Mouse (Mus musculus) gastrocnemius, postnatal 36 days (tissue): ENCODE results near the gene Tmem91. TPM values are rescaled to one million over a fixed set of nuclear protein-coding genes. Genes with fewer than 3 reads are reported as not detected.

Experiments used
- DNase-seq, 2 experiments: peaks; one replicate each; pipeline ENCODE4 v3.0.0; 2022
- intact Hi-C: fragments of 180-260 bp; cut with DNase I; formaldehyde crosslinking; loops from one replicate; pipeline ENCODE4 v1.15.1; 2025
- total RNA-seq, 2 experiments: library from RNA; stranded (reverse); gene quantifications; 2 replicates each; pipeline ENCODE4 v1.2.3; 2021

The Tmem91 gene
- total RNA-seq, 2 experiments from 2014 or later: not detected

DNA sequence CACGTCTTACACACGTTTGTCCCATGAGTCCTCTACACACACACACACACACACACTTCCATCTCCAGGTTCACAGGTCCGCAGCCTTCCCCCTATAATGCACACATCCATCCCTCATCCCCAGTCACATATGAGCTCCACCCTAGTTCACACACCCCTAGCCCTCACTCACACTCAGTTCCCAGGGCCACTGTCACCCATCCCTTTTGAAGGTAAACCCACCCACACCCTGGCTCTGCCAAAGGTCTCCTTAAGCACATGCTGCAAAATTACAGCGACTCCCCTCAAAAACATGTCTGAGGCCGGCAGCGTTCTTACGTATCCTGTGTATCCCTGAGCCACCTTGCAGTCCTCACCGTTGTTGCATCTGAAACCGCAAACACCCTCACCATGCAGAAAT, 669 bp downstream of the Tmem91 start:
- no peak for DNase-seq
- intact Hi-C loops: no loop called here

DNA sequence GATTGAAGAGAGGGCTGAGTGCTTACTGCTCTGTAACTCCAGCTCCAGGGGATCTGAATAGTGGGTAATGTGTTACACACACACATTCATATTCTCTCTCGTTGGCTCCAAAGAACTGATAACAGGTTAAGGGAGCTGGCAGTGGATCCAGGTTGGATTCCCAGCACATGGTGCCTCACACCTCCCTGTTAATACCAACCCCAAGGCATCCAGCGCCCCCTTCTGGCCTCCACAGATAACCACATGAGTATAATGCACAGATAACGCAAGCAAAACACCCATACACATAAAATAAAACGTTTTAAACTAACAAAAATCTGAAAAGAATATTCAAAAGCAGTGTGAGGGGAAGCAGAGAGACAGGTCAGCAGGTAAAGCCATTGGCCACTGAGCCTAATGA, 2.5 kb downstream of the Tmem91 start:
- intact Hi-C loops: no loop called here
- DNase-seq: no peak

DNA sequence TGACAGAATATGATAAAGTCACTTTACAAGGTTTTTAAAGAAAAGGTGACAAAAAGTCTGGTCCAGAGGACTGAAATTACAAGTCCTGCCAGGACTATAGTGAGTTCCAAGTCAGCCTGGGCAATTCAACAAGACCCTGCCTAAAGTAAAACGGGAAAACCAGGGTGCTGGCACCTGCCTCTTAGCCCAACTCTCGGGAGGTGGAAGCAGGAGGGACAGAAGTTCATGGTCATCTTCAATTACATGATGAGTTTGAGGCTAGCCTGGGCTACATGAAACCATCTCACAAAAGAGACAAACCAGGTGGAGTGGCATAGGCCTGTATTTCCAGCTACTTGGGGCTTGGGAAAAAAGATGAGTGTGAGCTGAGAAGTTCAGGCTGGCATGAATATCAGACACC, 3.3 kb downstream of the Tmem91 start:
- no peak for DNase-seq
- intact Hi-C loops: no loop called here

DNA sequence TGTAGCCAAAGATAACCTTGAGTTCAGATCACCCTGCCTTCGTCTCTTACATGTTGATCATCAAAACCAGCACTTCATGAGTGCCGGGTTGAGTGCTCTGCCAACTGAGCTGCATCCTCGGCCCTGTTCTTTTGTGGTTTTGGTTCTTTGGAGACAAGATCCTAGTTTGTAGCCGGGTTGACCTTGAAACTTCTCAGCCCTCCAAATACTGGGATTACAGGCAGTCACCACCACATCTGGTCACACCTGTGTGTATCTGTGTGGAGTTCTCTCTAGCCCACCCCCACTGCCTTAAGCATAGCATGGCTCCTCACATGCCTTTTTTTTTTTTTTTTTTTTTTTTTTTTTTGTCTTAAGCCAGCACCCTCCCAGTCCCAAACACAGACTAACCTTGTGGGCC, 4.9 kb downstream of the Tmem91 start:
- intact Hi-C loops: no loop called here
- DNase-seq: no peak

DNA sequence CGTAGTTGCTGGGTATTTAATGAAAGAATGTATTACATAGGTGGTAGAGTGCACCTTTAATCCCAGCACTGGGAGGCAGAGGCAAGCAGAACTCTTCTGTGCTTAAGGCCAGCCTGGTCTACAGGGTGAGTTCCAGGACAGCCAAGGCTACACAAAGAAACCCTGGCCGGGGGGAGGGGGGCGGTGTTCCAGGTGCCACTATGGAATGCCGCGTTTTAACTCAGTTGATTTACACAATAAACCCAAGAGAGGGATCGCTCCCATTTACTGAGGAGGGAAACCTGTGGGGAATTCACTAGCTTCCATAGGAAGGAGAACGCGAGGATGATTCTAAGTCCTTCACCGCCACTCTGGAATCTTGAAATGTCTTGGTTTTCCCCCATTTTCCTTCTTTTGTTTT, 5.3 kb downstream of the Tmem91 start:
- intact Hi-C loops: no loop called here
- no peak for DNase-seq

DNA sequence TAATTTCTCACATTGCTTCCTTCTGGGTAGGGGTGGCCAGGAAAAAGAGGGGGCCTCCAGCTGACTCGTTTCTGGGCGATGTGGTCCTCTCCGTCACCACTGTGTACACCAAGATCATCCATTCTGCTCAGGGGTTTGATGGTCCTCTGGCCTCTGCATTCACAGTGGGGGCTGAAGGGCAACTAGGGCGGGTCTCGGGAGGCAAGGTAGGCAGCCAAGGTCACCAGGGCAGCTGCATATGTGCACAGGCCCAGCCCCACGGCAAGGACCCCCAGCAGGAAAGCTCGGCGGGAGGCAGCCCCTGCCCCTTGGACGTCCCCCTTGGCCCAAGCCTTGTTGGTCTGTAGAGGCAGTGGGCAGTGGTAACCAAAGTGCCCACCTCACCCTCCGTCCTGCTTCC, 5.8 kb downstream of the Tmem91 start:
- no peak for DNase-seq
- intact Hi-C loops: no loop called here

DNA sequence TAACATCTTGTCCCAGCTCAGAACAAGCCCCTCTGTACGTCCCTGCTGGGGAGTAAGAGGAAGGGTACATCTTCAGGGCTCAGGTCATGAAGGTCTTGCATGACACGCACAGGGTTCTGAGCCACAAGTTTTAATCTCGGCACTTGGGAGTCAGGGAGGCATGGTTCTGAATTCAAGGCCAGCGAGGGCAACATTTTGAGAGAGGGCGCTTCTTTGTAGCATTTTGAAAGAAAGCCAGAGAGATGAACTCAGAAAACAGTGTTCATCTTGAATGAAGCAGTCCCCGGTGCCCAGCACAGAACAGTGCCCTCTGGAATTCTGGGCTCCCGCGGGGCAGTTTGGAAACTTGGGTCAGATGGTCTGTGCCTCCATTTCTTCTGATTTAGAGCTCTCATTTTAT, 8.6 kb downstream of the Tmem91 start:
- DNase-seq: no peak
- intact Hi-C loops: no loop called here

DNA sequence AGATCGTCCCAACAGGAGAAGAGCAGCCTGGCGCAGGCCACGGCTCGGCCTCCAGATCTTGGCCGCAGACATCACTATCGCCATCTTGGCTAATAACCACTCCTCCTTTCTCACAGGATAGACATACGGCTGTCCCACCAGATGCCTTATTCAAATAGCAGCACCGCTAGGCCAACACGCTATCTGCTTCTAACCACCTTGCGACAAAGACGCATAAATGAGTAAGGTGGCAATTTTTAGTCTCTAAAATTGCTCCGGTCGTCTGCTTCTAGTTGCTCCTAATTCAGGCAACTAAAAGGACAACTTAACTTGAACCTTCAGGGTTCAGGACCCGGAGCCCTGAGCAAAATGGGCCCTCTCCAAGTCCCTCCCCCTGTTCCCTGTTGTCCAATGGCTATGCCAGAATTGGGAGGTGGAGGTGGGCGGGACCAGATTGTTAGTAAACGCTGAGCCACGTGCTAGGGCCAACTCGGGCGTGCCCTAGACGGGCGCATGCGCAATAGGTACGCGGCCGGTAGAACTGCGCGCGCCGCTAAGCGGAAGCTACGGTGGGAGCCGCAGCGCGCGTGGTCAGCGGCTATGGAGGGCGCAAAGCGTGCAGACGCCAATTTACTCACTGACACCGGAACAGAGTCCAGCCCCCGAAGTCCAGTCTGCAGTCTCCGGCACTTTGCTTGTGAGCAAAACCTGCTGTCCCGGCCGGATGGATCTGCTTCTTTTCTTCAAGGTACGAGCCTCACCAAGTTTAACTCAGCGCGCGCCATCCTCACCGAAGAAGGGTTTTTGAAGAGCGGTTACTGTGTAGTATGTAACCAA, 16.1 kb downstream of the Tmem91 start, which contains the start of the genes Bckdha and Exosc5:
TSS of gene Bckdha (minus strand) at position 325 of the 816 bp plus-strand sequence.
TSS of gene Exosc5 (plus strand) at position 508 of the 816 bp plus-strand sequence.
- intact Hi-C loops: no loop called here
- peak; percentile 99 to 100 for DNase-seq

DNA sequence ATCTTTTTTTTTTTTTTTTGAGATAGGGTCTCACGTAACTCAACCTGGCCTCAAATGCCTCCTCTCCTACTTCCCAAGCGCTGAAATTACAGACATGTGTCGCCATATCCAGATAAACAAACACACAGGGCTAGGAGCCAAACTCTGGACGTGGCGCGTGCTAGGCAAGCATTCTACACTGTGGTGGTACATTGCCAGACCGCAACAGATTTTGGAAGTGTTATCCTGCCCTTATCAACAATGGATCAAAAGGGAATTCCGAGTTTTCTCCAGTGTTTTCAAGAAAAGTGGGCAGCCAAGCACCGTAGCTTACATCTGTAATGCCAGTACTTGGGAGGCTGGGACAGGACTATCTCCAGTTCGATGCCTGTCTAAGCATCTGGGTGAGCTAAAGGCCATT, 17.2 kb downstream of the Tmem91 start:
- DNase-seq: no peak
- intact Hi-C loops: no loop called here

DNA sequence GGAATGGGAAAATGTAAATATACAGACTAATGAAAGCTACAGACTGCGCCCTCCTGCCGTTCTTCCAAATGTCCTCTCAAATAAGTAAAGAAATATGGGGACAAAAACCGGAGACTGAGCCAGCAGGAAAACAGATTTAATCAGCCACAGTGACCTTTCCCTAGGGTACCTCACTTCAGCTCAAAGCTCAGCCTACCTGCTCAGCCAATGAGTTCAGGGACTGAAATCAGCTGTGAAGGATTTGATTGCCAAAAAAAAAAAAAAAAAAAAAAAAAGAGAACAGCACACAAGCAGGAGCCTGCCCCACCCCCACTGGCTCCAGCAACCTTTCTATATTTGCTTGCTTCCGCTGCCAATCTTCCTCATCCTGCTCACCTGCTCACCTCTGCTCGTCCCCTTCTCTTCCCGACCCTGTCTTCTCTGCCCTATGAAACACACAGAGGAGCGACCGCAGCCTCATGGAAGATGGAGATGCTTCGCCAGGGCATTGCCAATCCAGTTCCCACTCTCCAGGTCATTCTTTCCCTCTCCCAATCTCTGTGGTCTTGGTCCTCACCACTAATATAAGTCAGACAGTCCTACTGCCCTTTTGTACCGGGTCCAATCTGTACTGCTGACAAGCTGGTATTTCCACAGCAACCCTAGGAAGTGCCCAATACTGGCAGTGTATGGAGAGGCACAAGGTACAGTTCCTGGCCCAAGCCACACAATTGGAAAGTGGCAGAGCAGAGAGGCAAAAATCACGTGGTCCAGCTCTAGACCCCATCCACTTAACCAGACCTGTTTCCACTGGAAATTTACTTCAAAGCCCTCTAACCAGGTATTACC, 19.2 kb downstream of the Tmem91 start:
- DNase-seq: no peak
- intact Hi-C loops: no loop called here

DNA sequence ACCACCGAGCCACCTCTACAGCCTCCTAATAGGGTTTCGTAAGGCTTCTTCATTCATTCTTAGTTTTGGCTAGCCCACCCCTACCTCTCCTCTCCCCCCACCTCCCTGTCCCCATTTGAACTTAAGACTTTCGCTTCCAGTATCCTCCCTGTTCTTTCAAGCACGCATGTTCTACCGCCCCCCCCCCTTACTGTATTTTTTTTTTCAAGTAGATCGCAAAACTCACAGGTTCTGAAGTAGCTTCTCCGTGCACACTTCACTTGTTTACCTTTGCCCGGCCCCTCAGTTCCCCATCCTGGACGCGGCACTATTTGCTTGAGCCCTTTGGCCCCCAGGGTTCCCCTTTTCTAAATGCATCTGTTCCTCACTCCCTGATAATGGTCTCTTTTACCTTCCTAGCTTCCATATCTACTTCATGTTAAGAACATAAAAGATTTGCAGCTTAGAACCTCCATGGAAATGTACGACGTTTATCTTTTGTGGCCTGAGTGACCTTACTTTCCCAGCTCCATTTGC, 22.7 kb downstream of the Tmem91 start:
- no peak for DNase-seq
- intact Hi-C loops: no loop called here

DNA sequence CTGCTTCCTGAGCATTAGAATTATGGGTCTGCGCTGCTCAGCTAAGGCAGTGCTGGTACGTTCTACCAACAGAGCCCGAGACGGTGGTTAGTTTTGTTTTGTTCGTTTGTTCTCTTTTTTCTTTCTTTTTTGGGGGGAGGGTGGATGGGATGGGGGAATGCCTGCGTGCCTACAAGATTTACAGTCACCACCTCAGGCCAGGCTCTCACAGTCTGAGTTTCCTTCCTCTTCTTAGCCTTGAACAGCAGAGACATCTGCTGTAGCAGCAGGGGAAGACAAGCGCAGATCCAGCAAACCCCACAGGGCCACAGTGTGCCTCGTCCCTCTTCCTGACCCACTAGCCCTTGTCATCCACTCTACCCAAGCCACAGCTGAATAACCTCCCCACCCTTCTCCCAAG, 23.7 kb downstream of the Tmem91 start:
- intact Hi-C loops: no loop called here
- no peak for DNase-seq

DNA sequence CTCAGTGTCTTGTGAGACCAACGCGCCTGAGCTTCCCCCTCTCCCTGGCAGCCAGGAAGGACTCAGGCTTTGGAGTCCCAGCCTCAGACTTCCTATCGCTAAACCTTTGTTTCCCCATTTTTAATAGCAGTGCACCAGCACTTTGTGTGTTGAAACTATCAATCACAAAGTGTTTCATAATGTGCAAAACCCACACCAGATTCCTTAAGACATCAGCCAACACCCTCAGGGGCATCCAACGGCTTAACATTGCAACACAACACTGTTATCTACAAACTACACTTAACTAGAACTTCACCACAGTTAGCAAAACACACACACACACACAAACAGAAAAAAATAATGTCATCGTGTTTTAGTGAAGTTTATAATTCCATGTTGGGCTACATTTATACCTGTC, 25.1 kb downstream of the Tmem91 start:
- intact Hi-C loops: no loop called here
- DNase-seq: no peak

DNA sequence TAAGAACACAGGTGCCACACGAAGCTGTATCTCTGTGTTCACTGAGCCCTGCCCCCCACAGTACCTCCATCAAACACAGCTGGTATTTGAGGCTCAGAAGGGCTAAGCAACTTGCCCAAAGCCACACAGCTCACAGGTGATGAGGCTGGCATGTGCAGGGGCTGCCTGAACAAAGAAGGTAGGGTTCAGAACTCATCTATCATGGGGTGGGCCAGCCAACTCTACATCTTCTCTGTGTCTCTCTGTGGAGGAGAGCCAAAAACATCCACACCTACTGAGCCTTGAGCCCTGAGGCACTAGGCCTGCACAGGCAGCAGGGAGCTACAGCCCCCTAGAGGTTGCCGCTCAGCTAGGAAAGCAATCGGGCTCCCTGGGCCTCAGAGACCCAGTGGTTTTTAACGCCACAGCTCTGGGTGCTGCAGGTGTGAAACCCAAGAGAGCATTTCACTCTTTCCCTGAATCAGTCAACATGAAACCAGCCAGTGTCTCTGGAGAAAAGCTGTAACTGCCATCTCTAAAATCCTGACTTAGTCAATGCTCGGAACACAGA, 27.3 kb downstream of the Tmem91 start:
- no peak for DNase-seq
- intact Hi-C loops: no loop called here

DNA sequence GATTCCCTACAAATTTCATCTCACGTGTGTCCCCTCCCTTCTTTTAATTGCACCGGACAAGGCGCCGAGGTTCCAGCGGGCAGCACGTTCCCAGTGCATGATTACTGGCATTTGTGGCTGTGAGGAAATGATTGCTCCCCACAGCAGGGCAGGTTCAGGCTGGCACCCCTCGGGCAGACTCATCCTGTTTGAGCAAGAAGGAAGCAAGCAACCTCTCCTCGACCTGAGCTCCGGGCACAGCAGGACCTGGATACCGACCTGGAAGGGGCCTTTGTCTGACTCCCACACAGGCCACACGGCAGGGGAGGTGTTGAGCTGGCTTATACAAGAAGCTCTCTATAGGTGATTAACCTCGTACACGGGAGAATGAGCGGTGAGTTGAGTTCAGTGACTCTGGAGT, 29.9 kb downstream of the Tmem91 start:
- DNase-seq: no peak
- intact Hi-C loops: no loop called here

DNA sequence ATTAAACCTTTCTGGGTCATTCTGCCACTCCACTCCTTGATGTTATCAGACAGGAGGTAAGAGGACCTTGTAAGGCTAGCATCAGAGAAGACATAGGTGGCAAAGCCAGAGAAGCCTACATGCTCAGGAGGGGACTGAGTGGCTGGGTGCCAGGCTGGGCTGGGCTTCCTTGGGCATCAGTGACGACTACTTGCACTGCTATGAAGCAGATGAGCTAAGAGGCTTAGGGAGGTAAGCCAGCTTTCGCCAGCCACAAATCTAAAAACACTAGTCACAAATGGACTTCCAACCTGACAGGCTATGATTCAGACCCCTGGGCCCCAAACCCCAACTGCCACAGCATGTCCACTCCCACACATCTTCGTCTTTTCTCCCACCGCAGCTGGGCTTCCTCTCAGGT, 30.3 kb downstream of the Tmem91 start:
- intact Hi-C loops: no loop called here
- DNase-seq: no peak

DNA sequence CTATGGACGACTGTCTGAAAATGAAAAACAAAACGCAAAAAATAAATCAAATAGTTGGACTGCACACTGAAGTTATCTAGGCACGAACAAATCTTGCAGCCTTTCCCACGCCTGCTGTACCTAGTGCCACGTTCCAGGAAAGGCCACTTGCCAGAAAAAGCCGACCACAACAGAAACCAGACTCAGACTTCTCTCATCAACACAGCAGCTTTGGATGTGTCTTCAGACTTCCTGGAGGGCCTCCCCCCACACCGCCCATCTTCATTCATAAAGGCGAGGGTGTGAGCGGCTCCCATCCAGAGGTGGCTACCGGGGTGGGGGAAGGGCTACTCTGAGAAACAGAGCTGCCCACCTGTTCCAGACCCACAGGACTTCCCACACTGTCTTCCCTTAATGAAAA, 30.8 kb downstream of the Tmem91 start:
- DNase-seq: no peak
- intact Hi-C loops: no loop called here

DNA sequence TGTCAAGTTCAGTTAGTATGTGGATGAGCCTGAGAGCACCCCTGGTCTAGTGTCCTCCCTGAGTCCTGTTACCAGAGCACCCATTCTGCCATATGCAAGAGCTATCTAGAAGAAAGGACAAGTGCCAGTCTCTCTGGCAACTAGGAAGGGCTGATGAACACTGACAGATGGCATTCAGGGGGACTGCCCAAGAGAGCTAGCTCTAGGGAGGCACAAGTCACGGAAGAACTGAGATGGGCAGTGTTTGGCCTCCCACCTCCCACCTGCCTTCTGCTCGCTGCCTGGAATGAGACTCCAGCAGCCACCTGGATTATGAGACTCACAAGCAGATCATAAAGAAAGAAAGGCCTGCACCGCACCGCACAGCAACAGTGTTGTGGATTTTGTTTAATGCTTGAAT, 35.2 kb downstream of the Tmem91 start:
- intact Hi-C loops: no loop called here

DNA sequence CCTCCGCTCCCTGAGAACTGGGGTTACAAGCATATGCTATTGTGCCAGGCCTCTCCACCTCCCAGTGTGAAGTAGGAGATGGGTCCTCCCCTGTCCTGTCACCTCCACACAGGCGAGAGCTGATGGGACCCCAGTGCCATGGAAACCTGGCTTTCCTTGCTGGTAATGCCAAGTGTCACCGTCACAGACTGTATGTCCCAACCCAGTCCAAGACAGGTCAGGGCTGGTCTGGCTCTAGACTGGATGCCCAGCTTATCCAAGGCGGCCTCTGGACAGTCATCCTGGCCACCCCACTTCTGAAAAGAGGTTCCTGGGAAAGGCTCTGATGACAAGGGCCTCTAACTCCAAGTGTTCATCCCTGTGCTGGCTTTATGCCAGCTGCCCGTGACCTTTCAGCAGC, 37.9 kb downstream of the Tmem91 start:
- DNase-seq: no peak
- intact Hi-C loops: no loop called here

More for the DNA sequence above, 35.2 kb downstream of the Tmem91 start:
- no peak for DNase-seq

DNA sequence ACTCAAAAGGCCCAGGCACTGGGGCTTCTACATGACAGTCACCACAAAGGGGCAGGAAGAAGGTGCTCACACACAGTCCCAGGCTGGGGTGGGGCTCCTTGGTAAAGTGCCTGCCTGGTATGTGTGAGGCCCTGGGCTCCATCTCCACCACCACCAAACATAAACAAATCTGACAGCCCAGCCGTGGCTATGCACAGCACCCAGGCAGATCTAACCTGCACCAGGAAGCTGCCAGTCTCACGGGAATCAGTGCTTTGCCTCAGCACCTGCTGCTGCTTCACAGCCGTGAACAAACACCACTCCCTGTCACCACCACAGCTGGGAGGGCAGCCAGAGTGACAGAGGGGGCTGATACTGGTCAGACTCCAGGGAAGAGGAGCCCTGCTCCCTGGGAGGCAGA, 38.6 kb downstream of the Tmem91 start:
- intact Hi-C loops: no loop called here
- no peak for DNase-seq

DNA sequence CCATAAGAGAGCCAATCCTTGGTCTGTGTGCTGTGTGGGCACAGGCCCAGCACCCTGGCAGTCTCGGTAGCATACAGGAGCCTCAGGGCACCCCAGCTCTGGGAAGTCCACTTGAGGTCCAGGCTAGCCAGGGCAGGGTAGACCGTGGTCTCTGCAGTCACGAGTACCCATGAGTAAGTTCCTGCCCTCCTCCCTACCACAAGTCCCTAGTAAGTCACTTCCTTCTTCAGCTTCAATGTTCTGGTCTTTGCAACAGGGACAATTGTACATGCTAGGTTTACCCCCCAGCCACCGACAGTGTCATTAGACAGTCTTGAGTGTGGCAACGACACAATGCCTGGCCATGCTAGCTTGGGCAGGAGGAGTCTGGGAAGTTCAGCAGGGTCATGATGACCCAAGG, 42.3 kb downstream of the Tmem91 start:
- intact Hi-C loops: no loop called here

DNA sequence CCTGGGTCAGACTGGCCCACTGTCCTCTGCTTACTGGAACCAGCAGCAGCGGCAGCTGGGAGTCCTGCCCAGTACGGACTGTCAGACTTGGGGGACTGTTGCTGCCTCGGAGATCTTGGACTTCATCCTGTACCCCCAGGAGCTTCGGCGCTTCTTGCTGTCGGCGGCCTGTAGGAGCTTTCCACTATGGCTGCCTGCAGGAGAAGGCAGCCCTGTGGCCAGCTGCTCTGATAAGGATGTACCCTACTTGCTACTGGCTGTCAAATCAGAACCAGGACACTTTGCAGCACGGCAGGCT, 46.7 kb downstream of the Tmem91 start:
- intact Hi-C loops: no loop called here

More for the DNA sequence above, 42.3 kb downstream of the Tmem91 start:
- no peak for DNase-seq

More for the DNA sequence above, 46.7 kb downstream of the Tmem91 start:
- no peak for DNase-seq
